Mouse (Mus musculus): ENCODE measurements around the gene Qrich1.

GRCm38 (mm10) chr9:108571401-108571973, 54.9 kb downstream of the Qrich1 start:
- TF ChIP-seq CTCF (conservative IDR thresholded peaks at IDR 0.05; ENCODE audit: insufficient read depth, insufficient read length, low read depth, low read length) (no peak), POLR2A (IDR thresholded peaks at IDR 0.05; ENCODE audit: low read depth, low read length) (no peak)
